Mouse (Mus musculus): ENCODE data around the gene Alpk3.

Gene Alpk3

DNA sequence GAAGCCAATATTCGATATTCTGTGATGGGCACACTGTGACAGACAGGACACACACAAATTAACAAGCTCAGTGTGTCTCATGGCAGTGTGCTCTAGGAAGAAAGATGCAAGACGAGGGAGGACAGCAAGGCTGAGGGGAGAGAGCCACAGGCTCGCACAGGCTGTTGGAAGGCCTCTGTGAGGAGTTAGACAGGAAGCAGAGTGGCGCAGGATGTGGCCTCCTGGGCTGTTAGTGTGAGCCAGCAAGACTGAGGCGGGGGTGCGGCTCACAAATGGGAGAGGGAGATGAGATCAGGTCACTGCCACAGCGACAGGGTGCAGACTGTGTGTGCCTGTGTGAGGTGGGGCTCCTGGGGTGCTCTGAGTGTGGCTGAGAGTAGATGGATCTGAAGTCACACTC lies 17.9 kb downstream of the Alpk3 start:
- DNase-seq, result no peak

GRCm38 (mm10) chr7:81075732-81076131 lies 18.3 kb downstream of the Alpk3 start:
- no peak for DNase-seq

- DNase-seq, result no peak
Measured at GRCm38 (mm10) chr7:81077009-81077408, 19.6 kb downstream of the Alpk3 start.

DNA sequence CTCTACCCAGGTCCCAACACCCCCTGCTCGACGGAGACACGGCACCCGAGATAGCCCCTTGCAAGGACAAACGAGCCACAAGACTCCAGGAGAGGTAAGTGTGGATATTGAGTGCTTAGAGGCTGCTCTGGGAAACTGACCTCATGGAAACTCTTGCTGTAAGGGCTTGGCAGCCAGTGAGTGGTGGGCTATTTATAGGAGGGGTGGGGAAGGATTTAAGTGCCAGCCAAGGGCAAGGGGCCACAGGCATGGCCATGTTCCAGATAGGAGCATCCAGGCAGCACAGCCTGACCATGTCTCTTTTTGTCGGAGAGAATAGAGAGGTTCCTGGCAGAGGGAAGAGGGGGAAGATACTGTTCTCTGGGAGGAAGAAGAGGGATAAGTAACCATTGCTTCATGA lies 21.3 kb downstream of the Alpk3 start:
- no peak for DNase-seq

DNA sequence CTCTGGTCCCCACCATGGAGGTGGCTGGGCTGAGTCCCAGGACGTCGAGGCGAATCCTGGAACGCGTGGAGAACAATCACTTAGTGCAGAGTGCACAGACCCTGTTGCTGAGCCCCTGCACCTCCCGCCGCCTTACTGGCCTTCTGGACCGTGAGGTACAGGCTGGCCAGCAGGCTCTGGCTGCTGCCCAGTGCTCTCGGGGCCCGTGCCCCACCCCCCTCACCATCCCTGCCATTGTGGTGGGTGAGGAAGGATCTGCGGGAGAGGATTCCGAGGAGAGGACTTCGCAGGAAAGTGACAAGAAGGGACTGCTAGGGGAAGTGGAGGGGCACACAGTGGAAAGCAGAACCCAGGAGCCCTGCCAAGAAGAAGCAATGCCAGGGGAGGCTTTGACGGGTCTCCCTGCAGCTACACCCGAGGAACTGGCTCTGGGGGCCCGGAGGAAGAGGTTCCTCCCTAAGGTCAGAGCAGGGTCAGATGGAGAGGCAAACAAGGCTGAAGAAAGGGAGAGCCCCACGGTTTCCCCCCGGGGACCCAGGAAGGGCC lies 36.1 kb downstream of the Alpk3 start:
- DNase-seq, result no peak

DNA sequence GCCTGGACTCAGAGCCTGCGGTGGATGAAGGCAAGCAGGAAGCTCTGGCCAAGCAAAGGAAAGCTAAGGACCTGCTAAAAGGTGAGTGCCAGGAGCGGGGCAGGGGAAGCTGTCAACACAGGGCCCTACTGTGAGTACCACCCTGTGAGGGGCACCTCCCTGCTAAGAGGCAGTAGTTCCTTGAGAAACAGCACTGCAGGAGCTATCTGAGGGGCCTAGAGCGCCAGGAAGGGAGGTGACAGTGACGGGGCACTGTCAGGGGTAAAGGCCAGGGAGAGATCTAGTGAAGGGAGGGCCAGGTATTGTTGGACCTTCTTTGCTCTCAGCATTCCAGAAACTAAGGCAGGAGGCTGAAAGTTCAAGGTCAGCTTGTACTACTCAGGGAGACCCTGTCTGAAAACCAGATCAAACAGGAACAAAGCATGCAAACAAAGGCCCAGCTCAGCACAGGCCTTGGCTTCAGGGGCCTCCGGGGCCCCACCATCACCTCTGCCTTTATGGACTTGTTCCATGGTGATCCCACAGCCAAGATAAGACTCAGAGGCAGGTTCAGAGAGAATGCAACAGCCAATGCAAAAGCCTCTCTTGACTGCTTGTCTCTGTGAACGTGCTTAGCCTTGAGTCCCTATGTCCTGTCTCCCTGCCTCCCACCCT lies 36.8 kb downstream of the Alpk3 start:
- DNase-seq, result no peak

DNA sequence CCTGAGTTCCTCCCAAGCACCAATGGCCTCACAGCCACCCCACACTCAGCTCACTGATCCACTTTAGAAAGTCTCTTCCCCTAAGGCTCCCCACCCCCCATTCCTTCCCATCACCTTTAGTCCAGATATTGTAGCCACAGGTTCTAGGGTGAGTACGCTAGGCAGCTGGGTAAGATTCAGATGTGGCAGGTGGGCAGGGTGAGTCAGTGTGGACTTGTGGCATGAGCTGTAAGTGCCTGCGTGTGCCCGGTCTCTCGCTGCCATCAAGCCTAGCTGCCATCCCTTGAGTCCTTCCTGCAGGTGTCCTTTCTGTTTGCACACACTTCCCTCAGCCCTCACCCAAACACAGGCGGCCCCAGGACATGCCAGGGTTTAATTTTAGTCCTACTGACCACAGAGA lies 42.9 kb downstream of the Alpk3 start:
- no peak for DNase-seq

DNA sequence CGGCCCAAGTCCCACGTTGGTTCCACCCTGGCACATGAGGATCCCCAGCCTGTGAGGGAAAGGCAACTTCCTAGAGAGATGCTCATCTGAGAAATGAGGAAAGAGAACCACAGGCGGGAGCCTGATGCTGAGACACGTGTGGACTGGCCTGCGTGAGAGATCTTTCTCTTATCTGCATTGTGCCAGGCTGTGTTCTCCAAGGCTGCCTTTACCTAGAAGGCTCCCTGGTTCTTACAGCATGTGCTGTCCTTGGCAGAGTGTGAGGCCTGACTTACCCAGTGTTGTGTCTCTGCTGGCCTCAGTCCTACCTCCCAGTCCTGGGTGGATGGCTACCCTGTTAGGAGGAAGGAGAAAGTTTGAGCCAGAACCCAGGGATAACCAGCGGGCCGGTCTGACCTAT lies 45.5 kb downstream of the Alpk3 start:
- DNase-seq, result no peak

DNA sequence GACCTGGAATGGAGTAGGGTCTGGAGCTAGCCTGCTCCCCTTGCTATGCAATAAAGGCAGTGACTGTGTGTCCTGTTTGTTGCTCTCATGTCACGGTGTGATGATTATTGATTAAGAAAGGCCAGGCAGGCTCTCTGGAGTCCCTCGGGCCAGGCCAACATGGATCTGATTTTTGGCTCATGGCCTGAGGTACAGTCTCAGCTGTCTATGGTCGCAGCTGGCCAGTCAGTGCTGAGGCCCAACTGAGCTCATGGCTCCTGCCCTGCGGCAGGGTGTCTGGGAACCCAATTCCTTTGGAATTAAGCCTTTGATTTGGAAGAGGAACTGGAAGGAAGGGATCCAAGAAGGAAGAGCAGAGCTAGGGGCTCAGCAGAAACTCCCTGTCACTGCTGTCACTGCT lies 48.1 kb downstream of the Alpk3 start:
- no peak for DNase-seq

- no peak for DNase-seq
Measured at GRCm38 (mm10) chr7:81108226-81108625, 50.8 kb downstream of the Alpk3 start.

DNA sequence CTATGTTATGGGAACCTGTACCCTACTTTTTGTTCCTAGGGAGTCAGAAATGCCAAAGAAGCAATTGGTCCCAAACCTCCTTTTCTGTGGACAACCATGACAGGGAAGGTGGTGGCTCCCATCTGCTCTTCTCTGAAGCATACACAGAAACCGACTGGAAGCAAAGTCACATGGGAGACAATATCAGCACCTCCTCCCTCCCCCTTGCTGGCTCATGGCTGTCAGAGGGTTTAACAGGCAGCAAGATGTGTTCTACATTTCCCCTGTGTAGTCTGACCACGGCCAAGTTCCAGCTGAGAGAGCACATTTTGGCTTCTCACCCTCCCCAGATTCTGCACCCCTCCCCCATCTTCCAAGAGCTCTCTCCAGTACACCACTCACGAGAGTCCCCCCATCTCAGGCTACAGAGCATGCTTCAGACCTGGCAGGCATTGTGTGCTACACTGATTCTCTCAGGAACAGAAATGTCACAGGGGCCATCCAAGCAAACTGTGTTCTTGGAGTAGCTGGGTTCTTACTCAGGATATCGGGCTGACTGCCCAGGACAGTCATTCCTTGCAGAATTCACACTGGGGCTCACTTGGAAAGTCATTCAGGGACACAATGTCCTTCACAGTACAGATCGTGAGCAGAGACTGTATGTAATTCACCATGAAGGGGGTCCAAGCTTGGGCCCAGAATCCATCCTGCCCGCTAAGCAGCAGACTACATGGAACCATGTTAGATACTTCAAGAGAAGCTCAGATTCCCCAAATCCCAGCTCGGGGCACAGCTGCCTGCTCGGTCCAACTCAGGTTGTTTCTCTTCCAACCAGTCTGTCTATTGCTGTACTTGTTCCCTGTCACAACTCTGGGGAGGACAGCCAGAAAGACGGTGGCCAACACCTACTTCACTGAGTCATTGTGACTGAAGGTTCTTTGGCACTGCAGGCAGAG lies 52.6 kb downstream of the Alpk3 start:
- DNase-seq, result no peak

GRCm38 (mm10) chr7:81110791-81111190 lies 53.4 kb downstream of the Alpk3 start:
- no peak for DNase-seq

DNA sequence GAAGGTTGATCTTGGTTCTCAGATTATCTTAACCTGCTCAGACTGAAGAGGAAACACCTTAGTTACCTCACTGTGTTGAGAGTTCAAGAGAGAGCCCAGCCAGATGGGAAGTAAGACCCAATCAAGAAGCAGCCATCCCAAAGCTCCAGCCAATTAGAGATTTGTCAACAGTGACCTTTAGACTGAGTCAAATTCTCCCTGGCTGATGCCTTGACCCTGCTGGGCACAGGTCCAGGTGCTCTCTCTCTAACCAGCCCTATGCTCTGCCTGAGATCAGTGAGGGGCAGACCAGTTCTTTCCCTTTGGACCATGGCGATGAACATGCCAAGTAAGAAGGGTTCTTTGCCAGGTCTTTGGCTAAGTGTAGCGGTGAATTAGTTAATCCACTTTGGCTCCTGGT lies 54.3 kb downstream of the Alpk3 start:
- DNase-seq, result peak; percentile 93

DNA sequence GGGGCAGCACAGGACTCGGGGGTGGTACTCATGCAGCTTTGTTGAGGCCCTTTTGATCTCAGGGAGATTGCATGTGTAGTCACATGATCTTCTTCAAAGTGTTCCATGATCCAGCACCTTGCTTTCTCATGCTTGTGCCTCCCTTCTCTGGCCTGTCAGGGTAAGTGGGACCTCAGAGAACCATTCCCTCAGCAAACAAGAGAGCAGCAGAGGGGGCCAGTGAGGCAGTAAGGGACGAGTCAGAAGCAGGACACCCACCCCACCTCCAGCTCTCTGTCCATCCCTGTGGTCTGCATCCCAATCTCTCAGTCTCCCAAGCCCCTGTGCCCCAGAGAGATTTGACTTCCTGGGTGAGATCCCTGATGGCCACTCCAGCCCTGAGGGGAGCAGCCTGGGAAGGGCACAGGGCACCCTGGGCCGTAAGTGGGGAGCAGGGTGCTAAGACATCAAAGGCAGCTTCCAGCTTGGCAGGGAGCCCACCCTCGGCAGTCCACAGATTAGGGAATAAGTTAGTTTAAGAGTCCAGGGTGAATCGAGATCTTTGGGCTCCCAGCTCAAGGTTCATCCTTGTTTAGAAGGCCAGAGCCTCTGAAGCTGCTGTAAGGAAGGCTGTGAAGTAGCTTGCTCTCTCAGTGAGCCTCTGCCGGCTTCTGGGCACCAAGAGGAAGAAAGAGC lies 55.4 kb downstream of the Alpk3 start:
- peak; percentile 76 for DNase-seq

- DNase-seq, result peak; percentile 77
Measured at GRCm38 (mm10) chr7:81114555-81114954, 57.2 kb downstream of the Alpk3 start, which contains the start of gene Slc28a1. Gene Slc28a1 (plus strand): TSS chr7:81114799.

DNA sequence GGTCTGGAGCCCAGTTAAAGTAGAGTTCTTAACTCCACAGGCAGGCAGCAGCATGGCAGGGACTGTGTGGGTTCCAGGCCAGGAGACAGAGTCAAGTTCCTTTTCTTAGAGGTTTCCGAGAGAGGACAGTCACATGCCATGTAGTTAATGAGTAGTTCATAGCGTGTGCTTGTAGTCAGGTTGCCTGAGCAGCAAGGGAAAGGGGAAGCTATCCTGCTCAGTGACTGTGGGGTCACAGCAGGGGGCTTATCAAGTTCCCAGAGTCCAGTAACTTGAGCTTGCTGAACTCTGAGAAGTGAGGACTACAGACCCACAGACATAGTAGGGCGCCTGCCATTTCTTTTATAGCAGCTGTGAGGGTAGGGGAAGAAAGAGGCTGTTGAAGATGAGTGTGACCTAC lies 63.7 kb downstream of the Alpk3 start:
- DNase-seq, result peak; percentile 54

GRCm38 (mm10) chr7:81122808-81123207 lies 65.4 kb downstream of the Alpk3 start:
- no peak for DNase-seq

- DNase-seq, result peak; percentile 39
Measured at GRCm38 (mm10) chr7:81123553-81123952, 66.2 kb downstream of the Alpk3 start.

GRCm38 (mm10) chr7:81124773-81125172 lies 67.4 kb downstream of the Alpk3 start:
- DNase-seq, result no peak

DNA sequence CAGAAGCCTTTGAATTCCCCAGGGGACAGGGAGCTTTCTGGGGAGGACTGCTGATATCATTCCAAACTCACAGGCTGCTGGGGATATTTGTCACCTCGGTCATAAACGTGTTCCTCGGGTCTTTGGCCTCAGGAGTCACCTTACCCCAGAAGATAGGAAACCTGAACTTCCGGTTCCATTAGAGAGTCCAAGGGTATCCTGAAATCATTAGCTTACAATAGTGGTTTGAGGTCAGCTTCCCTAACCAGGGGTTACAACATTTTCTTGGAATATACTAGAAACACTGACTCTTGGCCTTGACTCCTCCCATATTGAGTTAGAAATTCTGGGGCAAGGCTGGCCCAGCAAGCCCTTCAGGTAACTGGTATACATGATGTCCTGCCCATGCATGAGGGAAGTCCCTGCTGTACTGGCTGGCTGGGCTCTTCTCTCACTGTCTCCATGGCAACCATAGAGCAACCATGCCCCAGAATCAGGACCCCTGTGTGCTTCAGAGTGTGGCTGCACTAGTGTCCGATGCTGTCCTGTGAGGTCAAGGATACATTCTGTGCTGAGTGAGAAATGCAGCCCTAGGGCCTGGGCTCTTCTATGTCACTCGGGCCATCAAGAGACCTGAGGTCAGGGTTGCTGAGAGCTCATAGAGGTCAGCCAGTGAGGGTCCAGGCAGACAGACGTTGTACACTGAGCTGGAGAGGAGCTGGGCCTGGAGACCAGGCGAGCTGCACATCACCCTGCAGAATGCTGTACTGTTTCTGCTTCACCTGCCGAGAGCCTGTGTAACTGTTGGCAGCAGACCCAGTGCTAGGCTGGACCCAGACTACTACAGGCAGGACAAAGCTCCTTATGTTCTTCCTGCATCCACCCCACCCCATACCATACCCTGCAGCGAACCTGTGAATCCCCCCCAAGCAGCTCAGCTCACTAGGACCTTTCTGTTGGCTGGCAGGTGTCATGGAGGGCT lies 68.1 kb downstream of the Alpk3 start:
- no peak for DNase-seq

DNA sequence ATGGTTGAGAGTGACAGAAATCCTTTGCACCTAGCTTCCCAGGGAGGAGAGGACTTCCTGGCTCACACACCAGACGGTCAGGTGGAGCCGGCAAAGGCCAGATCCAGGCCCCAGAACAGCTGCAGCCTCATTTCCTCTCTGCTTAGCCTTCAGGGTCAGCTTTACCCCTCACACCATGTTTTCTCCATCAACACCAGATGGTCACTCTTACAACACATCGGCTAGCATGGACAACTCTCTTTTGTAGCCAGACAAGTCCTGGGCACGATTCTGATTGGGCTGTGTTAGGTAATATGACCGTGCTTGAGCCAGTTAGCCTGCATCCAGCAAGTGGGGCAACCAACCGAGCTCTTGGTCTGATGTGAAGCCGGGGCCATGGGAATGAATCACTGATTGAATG lies 74.5 kb downstream of the Alpk3 start:
- no peak for DNase-seq

- DNase-seq, result no peak
Measured at GRCm38 (mm10) chr7:81132851-81133279, 75.5 kb downstream of the Alpk3 start.

Measured in kidney, adult 11 months (tissue).